Mouse (Mus musculus) liver, adult 2 months (tissue): Measurements from ENCODE around the gene Wdr11. TPM values are rescaled to one million over a fixed set of nuclear protein-coding genes. Genes with fewer than 3 reads are reported as not detected.
A peak's percentile ranks its signal among the peaks of the same experiment; 100 is the strongest.

Source experiments
- DNase-seq: peaks from one replicate; pipeline ENCODE4 v3.0.0-alpha.2; 2011; ENCODE audit warnings: low read depth, low spot score; ENCODE audit errors: extremely low read depth
- H3K27ac ChIP-seq: fragments of 200-500 bp; replicated peaks from 2 replicates; pipeline ENCODE4 v1.5.1; 2012; ENCODE audit warnings: low read depth, mild to moderate bottlenecking, control low read depth, inconsistent platforms, low read length; ENCODE audit not compliant: insufficient read depth
- H3K27me3 ChIP-seq: fragments of 200-500 bp; 2 replicates; pipeline ENCODE4 v1.6.1; 2012; ENCODE audit warnings: mild to moderate bottlenecking, moderate library complexity, low read length, inconsistent platforms; ENCODE audit not compliant: control insufficient read depth, insufficient read depth
- H3K36me3 ChIP-seq: fragments of 200-500 bp; 2 replicates; pipeline ENCODE4 v1.6.1; 2012; ENCODE audit warnings: low read length, inconsistent platforms; ENCODE audit not compliant: control insufficient read depth, insufficient read depth
- H3K4me1 ChIP-seq: fragments of 200-500 bp; 2 replicates; pipeline ENCODE4 v1.6.1; 2011; ENCODE audit warnings: low read length; ENCODE audit not compliant: control insufficient read depth, insufficient read depth
- H3K4me3 ChIP-seq: fragments of 200-500 bp; 2 replicates; pipeline ENCODE4 v1.5.1; 2011; ENCODE audit warnings: low read depth, mild to moderate bottlenecking, control low read depth, low read length, moderate library complexity; ENCODE audit not compliant: insufficient read depth
- H3K79me2 ChIP-seq: fragments of 200-500 bp; 2 replicates; pipeline ENCODE4 v1.6.1; 2012; ENCODE audit warnings: inconsistent platforms, mild to moderate bottlenecking, low read length, moderate library complexity; ENCODE audit not compliant: control insufficient read depth, insufficient read depth
- H3K9ac ChIP-seq: fragments of 200-500 bp; 2 replicates; pipeline ENCODE4 v1.6.1; 2012; ENCODE audit warnings: low read depth, mild to moderate bottlenecking, control low read depth, inconsistent platforms, low read length
- CTCF ChIP-seq: fragments of 200-500 bp; IDR thresholded peaks from 2 replicates; pipeline ENCODE4 v1.5.1; 2011; ENCODE audit warnings: low read depth, low read length, control low read depth
- POLR2A ChIP-seq: fragments of 200-500 bp; IDR thresholded peaks from 2 replicates; pipeline ENCODE4 v1.6.1; 2011; ENCODE audit warnings: low read length, control low read depth; ENCODE audit not compliant: insufficient read depth; ENCODE audit errors: extremely low read depth
- WGBS: fragments of 180-500 bp; shearing (Covaris S2); methylation state at CpG from one replicate; pipeline ENCODE4 v1.1.7; 2018; 5-methylcytosine and 5-hydroxymethylcytosine counted together
- polyA plus RNA-seq: library from polyadenylated mRNA; depleted of rRNA; stranded (reverse); fragments of >200 nt; gene quantifications from 2 replicates; pipeline ENCODE4 v1.2.3, GENCODE M21; 2012; rRNA removed
- total RNA-seq: library from RNA; depleted of rRNA; stranded (reverse); fragments of >200 nt; gene quantifications from 2 replicates; pipeline ENCODE4 v1.2.3, GENCODE M21; 2014; rRNA removed

Gene Wdr11
- 27.3 and 28.4 TPM in 2 replicates for total RNA-seq
- polyA plus RNA-seq: 11.6 and 14.2 TPM in 2 replicates

GRCm38 (mm10) chr7:129591371-129592131 lies at the start of gene Wdr11:
Wdr11 (plus strand) TSS chr7:129591863.
- Histone ChIP-seq H3K36me3 (no peaks in the 10 kb centered on the region), H3K4me1 (peaks cover 2% of the 10 kb centered on the region; the same call in 1 of the 2 replicates), H3K27ac (peak within 1 kb of the TSS; percentile 80), H3K4me3 (peak within 1 kb of the TSS; percentile 85), H3K9ac (peak within 1 kb of the TSS; percentile 91), H3K79me2 (no peaks in the 10 kb centered on the region), H3K27me3 (no peaks in the 10 kb centered on the region)
- no peak for TF ChIP-seq CTCF
- TF ChIP-seq POLR2A: peak; percentile 69; the same call in 1 of the 2 replicates
- 5% methylated on average over 37 of the region's 37 CpGs for WGBS
- peak; percentile 88 for DNase-seq

- TF ChIP-seq POLR2A (no peak), CTCF (no peak)
- H3K27me3 ChIP-seq: no peaks in the 10 kb centered on the region
- WGBS: 81% methylated on average over 1 of the region's 1 CpGs
- no peaks in the 10 kb centered on the region for H3K36me3 ChIP-seq
- no peak overlapping the region for H3K9ac ChIP-seq
- H3K79me2 ChIP-seq: no peaks in the 10 kb centered on the region
- H3K4me3 ChIP-seq: no peak overlapping the region
- no peaks in the 10 kb centered on the region for H3K4me1 ChIP-seq
- H3K27ac ChIP-seq: no peak overlapping the region
- no peak for DNase-seq
Measured at GRCm38 (mm10) chr7:129567541-129567940, 24.1 kb upstream of the Wdr11 start.

- H3K4me3 ChIP-seq: no peak overlapping the region
- no peak overlapping the region for H3K9ac ChIP-seq
- H3K27me3 ChIP-seq: no peaks in the 10 kb centered on the region
- no peaks in the 10 kb centered on the region for H3K36me3 ChIP-seq
- H3K79me2 ChIP-seq: no peaks in the 10 kb centered on the region
- H3K4me1 ChIP-seq: no peaks in the 10 kb centered on the region
- H3K27ac ChIP-seq: no peak overlapping the region
- TF ChIP-seq CTCF: no peak
- no peak for TF ChIP-seq POLR2A
- no peak for DNase-seq
- 60% methylated on average over 2 of the region's 2 CpGs for WGBS
Measured at GRCm38 (mm10) chr7:129568338-129568737, 23.3 kb upstream of the Wdr11 start.

GRCm38 (mm10) chr7:129574471-129574870 lies 17.2 kb upstream of the Wdr11 start:
- Histone ChIP-seq H3K27me3 (0 out of 2 replicates have a peak, but pooled peaks cover 3% of the 10 kb centered on the region), H3K4me1 (no peaks in the 10 kb centered on the region), H3K27ac (no peak overlapping the region), H3K9ac (no peak overlapping the region), H3K36me3 (no peaks in the 10 kb centered on the region), H3K4me3 (no peak overlapping the region), H3K79me2 (no peaks in the 10 kb centered on the region)
- peak; percentile 53 for DNase-seq
- TF ChIP-seq CTCF: no peak
- TF ChIP-seq POLR2A: no peak
- WGBS: 61% methylated on average over 4 of the region's 4 CpGs

GRCm38 (mm10) chr7:129575110-129575784 lies 16.4 kb upstream of the Wdr11 start:
- 40% methylated on average over 7 of the region's 7 CpGs for WGBS
- peak overlapping the region; percentile 25 for H3K27ac ChIP-seq
- no peaks in the 10 kb centered on the region for H3K36me3 ChIP-seq
- no peaks in the 10 kb centered on the region for H3K79me2 ChIP-seq
- no peak for TF ChIP-seq CTCF
- no peak for TF ChIP-seq POLR2A
- no peak overlapping the region for H3K9ac ChIP-seq
- no peak for DNase-seq
- H3K4me3 ChIP-seq: no peak overlapping the region
- no peaks in the 10 kb centered on the region for H3K4me1 ChIP-seq
- 0 out of 2 replicates have a peak, but pooled peaks cover 3% of the 10 kb centered on the region for H3K27me3 ChIP-seq
